Mouse (Mus musculus) gastrocnemius, postnatal 36 days (tissue): ENCODE data around the gene Tmem184c. TPM values are rescaled to one million over a fixed set of nuclear protein-coding genes. Genes with fewer than 3 reads are reported as not detected.
A peak's percentile ranks its signal among the peaks of the same experiment; 100 is the strongest.

Experiments
- DNase-seq, 2 experiments: peaks; one replicate each; pipeline ENCODE4 v3.0.0; 2022
- intact Hi-C: fragments of 180-260 bp; cut with DNase I; formaldehyde crosslinking; loops from one replicate; pipeline ENCODE4 v1.15.1; 2025
- total RNA-seq, 2 experiments: library from RNA; stranded (reverse); gene quantifications; 2 replicates each; pipeline ENCODE4 v1.2.3; 2021

The Tmem184c gene
- total RNA-seq, 2 experiments from 2014 or later: 9.1 to 9.2 TPM

DNA sequence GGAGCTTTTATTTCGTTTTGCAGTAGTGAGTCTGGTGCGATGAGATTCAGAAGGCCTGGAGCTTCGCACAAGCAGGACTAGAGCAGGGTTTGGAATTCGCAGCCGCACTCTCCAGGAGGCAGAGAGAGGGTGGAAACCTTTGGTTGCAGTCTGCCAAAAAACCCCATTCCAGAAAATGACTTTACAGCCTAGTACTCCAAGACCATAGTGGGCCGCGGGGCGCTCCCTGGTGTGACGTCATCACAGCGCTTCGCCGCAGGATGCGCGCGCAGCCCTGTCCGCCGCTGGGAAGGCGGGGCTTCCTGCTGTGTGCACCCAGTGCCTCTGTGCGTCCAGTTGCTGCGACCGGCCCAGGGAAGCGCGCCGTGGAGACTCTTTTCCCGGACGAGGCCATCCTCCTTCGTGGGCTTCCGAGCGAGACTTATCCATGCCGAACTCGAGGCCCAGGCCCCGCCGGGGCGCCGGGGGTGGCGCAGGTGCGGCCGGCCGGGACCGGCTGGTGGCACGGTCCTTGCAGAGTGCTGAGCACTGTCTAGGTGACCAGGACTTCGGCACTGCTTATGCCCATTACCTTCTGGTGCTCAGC is 61.3 kb downstream of the Tmem184c start, which contains the start of gene Prmt9:
Gene Prmt9 (plus strand): TSS at position 277 of the 586 bp plus-strand sequence.
- DNase-seq: peak; percentile 90 to 91
- intact Hi-C loops: no loop called here

Other genes with a start within 250 kb of the Tmem184c start
- 10 to 100 TPM; 48.3 to 52.2 TPM for gene Arhgap10, start 92.7 kb downstream of the Tmem184c start, total RNA-seq
- 1 to 10 TPM; 7.4 to 8.5 TPM for gene Prmt9, start 61.3 kb downstream of the Tmem184c start, total RNA-seq
- 1 to 10 TPM; 1.7 to 1.9 TPM for gene Ednra, start 113.8 kb upstream of the Tmem184c start, total RNA-seq